Mouse (Mus musculus): ENCODE data around the gene Kalrn. TPM values are rescaled to one million over a fixed set of nuclear protein-coding genes. Genes with fewer than 3 reads are reported as not detected.

Gene Kalrn
- polyA plus RNA-seq, 1 experiment: 0.15 TPM

DNA sequence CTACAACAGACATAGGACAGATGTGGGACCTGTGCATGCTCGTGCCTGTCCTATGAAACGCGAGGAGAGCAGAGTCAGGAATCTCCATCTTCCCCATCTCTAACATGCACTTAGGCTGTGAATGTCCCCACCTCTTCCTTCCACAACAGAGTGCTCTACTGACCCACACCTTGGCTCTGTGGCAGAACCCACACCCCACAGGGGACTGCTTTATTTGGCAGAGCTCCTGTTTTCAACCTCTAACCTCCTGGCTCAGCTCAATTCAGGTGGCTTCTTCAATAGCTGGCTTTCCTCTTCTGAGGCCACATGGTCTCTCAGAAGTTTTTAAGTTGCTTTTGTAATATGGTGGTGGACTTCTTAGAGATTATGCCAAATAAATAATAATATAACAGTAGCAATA lies 567.3 kb downstream of the Kalrn start:
- H3K36me3 ChIP-seq (ENCODE audit: control insufficient read depth): no peaks in the 10 kb centered on the region
- no peak for TF ChIP-seq TAL1 (IDR thresholded peaks at IDR 0.05; ENCODE audit: low read length)
- H3K27me3 ChIP-seq (ENCODE audit: control insufficient read depth): no peaks in the 10 kb centered on the region
- H3K4me3 ChIP-seq (replicated peaks): no peak overlapping the region
- peaks cover 4% of the 10 kb centered on the region; the same call in 1 of the 2 replicates for H3K9me3 ChIP-seq (ENCODE audit: control insufficient read depth, low read length)
- peaks cover 10% of the 10 kb centered on the region for H3K4me1 ChIP-seq (ENCODE audit: control insufficient read depth)

DNA sequence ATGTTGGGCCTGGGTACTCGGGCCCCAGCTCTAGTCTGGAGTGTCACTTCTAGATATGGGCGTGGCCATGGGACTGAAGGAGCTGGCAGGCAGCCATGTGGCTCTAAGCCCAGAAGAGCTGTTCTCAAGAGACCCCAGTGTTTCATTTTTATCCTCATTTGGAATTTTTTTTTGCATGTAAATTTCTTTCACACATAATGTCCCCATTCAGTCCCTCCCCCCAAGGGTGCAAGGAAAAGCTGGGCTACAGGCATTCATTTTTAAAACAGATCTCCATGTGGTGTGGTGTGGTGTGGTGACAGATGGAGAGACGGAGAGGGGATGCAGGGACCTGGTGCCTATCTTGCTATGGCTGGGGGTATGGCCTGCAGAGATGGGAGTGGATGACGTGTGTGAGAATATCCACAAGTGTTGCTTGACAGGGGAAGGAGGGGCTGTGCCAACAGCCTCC lies 569.2 kb downstream of the Kalrn start:
- Histone ChIP-seq H3K9me3 (ENCODE audit: control insufficient read depth, low read length) (no peaks in the 10 kb centered on the region), H3K4me3 (replicated peaks) (no peak overlapping the region), H3K27me3 (ENCODE audit: control insufficient read depth) (no peaks in the 10 kb centered on the region), H3K4me1 (ENCODE audit: control insufficient read depth) (peaks cover 10% of the 10 kb centered on the region), H3K36me3 (ENCODE audit: control insufficient read depth) (no peaks in the 10 kb centered on the region)
- TF ChIP-seq GATA1 (IDR thresholded peaks at IDR 0.05; ENCODE audit: low read length) (no peak), TAL1 (IDR thresholded peaks at IDR 0.05; ENCODE audit: low read length) (no peak)

DNA sequence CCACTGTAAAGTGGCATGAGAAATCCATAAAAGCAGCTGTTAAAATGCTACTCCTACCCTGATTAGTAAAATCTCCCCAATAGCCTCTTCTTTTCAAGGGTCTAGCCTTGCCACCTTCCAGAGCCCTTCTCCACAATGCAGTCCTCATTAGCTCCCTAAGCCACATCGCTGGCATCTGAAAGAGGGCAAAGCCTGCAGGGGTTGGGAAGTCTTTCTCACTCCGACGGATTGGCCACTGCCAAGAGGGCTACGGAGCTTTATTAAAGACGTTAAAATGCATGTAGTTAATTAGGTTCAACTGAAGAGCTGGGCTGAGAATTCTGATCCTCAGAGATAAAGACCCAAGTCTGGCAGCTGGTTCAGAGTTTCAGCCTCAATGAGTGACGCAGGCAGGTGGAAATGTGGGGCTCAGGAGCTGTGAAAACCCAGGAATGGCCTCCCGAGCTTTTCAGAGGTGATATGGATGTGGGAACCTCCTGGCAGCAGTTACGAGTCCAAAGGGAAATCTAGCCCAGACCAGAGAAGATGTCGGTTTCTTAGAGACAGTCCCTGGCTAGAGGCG lies 569.7 kb downstream of the Kalrn start:
- TF ChIP-seq TAL1 (IDR thresholded peaks at IDR 0.05; ENCODE audit: low read length): no peak
- no peak for TF ChIP-seq GATA1 (IDR thresholded peaks at IDR 0.05; ENCODE audit: low read length)
- Histone ChIP-seq H3K36me3 (ENCODE audit: control insufficient read depth) (no peaks in the 10 kb centered on the region), H3K4me1 (ENCODE audit: control insufficient read depth) (peaks cover 10% of the 10 kb centered on the region), H3K4me3 (replicated peaks) (no peak overlapping the region), H3K27me3 (ENCODE audit: control insufficient read depth) (no peaks in the 10 kb centered on the region), H3K9me3 (ENCODE audit: control insufficient read depth, low read length) (no peaks in the 10 kb centered on the region)

DNA sequence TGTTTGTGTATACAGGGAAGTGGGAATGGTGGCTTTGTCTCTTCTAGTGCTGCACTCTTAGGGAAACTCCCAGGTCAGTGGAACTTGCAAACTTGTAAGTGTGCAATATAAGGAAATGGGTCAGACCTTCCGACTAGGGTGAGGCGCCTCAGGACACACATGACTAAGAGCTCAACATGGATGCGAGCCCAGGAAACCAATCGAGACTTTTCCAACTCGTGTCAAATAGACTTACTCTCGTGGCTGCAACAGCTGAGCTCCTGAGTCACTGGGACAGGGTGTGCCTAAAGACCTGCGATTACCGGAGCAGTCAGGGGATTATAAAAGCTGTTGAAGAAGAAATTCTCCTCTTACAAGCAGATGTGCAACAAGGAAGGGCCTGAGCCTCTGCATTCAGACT lies 572.6 kb downstream of the Kalrn start:
- TF ChIP-seq TAL1 (IDR thresholded peaks at IDR 0.05; ENCODE audit: low read length) (no peak), GATA1 (IDR thresholded peaks at IDR 0.05; ENCODE audit: low read length) (no peak)
- Histone ChIP-seq H3K4me3 (replicated peaks) (no peak overlapping the region), H3K27me3 (ENCODE audit: control insufficient read depth) (no peaks in the 10 kb centered on the region), H3K36me3 (ENCODE audit: control insufficient read depth) (no peaks in the 10 kb centered on the region), H3K4me1 (ENCODE audit: control insufficient read depth) (peaks cover 5% of the 10 kb centered on the region), H3K9me3 (ENCODE audit: control insufficient read depth, low read length) (no peaks in the 10 kb centered on the region)

DNA sequence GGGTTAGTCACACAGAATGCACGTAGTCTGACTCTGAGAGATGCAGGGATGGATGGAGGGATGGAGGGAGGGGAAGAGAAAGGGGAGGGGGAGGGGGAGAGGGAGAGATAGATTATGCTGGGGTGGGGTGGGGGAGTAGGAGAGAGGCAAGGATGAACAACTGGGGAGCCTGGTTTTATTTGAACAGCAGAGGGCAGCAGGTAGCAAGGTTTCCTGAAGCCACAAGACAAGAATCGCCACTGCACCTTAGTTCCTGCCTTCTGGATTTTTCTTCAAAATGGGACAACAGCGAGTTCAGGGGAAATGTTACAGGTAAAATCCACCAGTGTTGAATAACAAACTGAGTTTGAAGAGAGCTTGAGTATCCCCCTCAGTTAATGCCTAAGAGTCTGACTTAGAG lies 573.9 kb downstream of the Kalrn start:
- no peak overlapping the region for H3K4me3 ChIP-seq (replicated peaks)
- no peaks in the 10 kb centered on the region for H3K36me3 ChIP-seq (ENCODE audit: control insufficient read depth)
- H3K4me1 ChIP-seq (ENCODE audit: control insufficient read depth): peaks cover 5% of the 10 kb centered on the region
- H3K9me3 ChIP-seq (ENCODE audit: control insufficient read depth, low read length): no peaks in the 10 kb centered on the region
- TF ChIP-seq TAL1 (IDR thresholded peaks at IDR 0.05; ENCODE audit: low read length): no peak
- TF ChIP-seq GATA1 (IDR thresholded peaks at IDR 0.05; ENCODE audit: low read length): no peak
- no peaks in the 10 kb centered on the region for H3K27me3 ChIP-seq (ENCODE audit: control insufficient read depth)

DNA sequence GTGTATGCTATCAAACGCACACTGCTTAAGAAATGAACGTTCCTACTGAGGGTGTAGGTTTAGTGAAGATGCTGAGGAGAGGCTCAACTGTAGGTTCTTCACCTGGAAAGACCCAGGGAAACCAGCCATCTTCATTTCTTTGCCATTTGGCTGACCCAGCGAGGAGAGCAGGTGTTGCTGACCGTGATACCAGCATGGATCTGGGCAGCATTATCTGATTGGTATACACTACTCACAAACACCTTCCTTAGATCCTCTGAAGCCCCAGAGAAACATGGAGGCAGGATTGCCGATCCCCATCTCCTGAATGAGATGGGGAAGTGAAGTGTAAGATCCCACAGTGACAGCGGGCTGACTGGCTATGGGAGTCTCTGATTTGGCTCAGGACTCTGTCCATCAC lies 575.3 kb downstream of the Kalrn start:
- H3K36me3 ChIP-seq (ENCODE audit: control insufficient read depth): no peaks in the 10 kb centered on the region
- no peak for TF ChIP-seq GATA1 (IDR thresholded peaks at IDR 0.05; ENCODE audit: low read length)
- TF ChIP-seq TAL1 (IDR thresholded peaks at IDR 0.05; ENCODE audit: low read length): no peak
- no peaks in the 10 kb centered on the region for H3K9me3 ChIP-seq (ENCODE audit: control insufficient read depth, low read length)
- H3K4me1 ChIP-seq (ENCODE audit: control insufficient read depth): no peaks in the 10 kb centered on the region
- H3K4me3 ChIP-seq (replicated peaks): no peak overlapping the region
- no peaks in the 10 kb centered on the region for H3K27me3 ChIP-seq (ENCODE audit: control insufficient read depth)

DNA sequence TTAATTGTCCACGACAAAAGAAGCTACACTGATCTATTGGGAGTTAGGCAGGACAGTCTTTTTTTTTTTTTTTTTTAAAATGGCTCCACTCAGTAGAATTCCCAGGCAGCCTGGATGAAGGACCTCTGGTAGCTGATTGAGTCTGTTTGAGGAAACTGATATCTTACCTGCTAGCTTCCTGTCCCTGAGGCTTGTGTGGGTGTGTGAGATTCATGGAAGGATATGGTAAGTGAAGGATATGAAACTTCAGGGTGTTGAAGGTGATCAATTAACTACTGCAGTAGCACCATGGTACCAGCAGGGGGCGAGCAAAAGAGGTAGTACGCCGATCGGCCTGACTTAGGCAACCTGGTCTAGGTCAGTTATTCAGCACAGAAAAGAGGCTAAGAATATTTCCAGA lies 577.3 kb downstream of the Kalrn start:
- Histone ChIP-seq H3K4me3 (replicated peaks) (no peak overlapping the region), H3K36me3 (ENCODE audit: control insufficient read depth) (no peaks in the 10 kb centered on the region), H3K4me1 (ENCODE audit: control insufficient read depth) (no peaks in the 10 kb centered on the region), H3K9me3 (ENCODE audit: control insufficient read depth, low read length) (no peaks in the 10 kb centered on the region), H3K27me3 (ENCODE audit: control insufficient read depth) (no peaks in the 10 kb centered on the region)
- TF ChIP-seq TAL1 (IDR thresholded peaks at IDR 0.05; ENCODE audit: low read length): no peak
- no peak for TF ChIP-seq GATA1 (IDR thresholded peaks at IDR 0.05; ENCODE audit: low read length)

DNA sequence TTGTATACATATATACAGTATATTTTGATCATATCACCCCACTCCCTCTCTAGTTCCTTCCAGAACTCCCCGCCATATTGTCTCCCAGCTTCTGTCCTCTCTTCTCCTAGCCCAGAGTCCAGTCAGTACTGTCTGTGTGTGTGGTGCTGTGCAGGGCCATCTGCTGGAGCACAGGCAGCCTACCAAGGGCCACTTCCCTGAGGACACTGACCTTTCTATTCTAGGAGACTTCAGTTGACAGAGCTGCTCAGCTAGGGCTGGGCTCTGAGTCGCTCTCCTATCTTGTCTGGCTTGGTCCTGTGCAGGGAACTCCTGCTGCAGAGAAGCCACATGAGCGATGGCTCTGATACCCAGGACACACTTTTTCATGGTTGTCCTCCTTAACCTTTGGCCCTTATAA lies 577.8 kb downstream of the Kalrn start:
- Histone ChIP-seq H3K27me3 (ENCODE audit: control insufficient read depth) (no peaks in the 10 kb centered on the region), H3K4me1 (ENCODE audit: control insufficient read depth) (no peaks in the 10 kb centered on the region), H3K36me3 (ENCODE audit: control insufficient read depth) (no peaks in the 10 kb centered on the region), H3K4me3 (replicated peaks) (no peak overlapping the region), H3K9me3 (ENCODE audit: control insufficient read depth, low read length) (no peaks in the 10 kb centered on the region)
- TF ChIP-seq TAL1 (IDR thresholded peaks at IDR 0.05; ENCODE audit: low read length): no peak
- no peak for TF ChIP-seq GATA1 (IDR thresholded peaks at IDR 0.05; ENCODE audit: low read length)

DNA sequence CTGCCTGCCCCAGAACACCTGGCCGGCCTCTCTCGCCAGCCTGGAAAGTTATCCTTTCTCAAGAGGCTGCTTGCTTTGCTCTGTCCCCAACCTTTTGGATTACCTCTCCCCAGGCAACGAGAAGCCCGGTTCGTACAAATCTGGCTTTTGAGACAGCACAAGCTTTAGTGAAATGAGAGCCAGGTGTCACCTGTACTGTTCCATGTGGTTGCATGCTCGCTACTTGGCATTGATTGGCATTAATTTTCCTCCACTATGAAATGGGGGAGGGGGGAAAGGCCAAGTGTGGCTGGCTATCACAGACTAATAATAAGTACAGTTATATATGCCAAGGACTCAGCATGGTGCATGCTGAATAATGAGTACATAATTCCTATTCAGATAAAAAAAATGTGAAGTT lies 579.0 kb downstream of the Kalrn start:
- H3K4me3 ChIP-seq (replicated peaks): no peak overlapping the region
- H3K9me3 ChIP-seq (ENCODE audit: control insufficient read depth, low read length): no peaks in the 10 kb centered on the region
- H3K4me1 ChIP-seq (ENCODE audit: control insufficient read depth): no peaks in the 10 kb centered on the region
- no peaks in the 10 kb centered on the region for H3K27me3 ChIP-seq (ENCODE audit: control insufficient read depth)
- H3K36me3 ChIP-seq (ENCODE audit: control insufficient read depth): no peaks in the 10 kb centered on the region
- TF ChIP-seq GATA1 (IDR thresholded peaks at IDR 0.05; ENCODE audit: low read length): no peak
- no peak for TF ChIP-seq TAL1 (IDR thresholded peaks at IDR 0.05; ENCODE audit: low read length)

DNA sequence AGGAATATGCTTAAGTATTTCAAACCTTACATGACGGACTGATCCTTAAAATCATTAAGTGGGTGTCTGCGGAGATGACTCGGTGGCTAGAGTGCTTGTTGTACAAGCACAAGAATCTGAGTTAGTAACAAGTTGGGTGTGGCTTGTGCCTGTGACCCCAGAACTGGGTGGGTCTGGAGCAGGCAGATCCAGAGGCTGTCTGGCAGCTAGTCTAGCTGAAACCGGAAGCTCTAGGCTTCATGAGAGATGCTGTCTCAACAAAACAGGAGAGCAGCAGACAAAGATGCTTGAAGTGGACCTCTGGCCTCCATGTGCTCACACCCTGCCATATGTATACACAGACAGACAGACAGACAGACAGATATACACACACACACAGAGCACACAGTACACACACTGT lies 582.6 kb downstream of the Kalrn start:
- H3K4me1 ChIP-seq (ENCODE audit: control insufficient read depth): no peaks in the 10 kb centered on the region
- no peaks in the 10 kb centered on the region for H3K27me3 ChIP-seq (ENCODE audit: control insufficient read depth)
- TF ChIP-seq GATA1 (IDR thresholded peaks at IDR 0.05; ENCODE audit: low read length) (no peak), TAL1 (IDR thresholded peaks at IDR 0.05; ENCODE audit: low read length) (no peak)
- no peak overlapping the region for H3K4me3 ChIP-seq (replicated peaks)
- H3K36me3 ChIP-seq (ENCODE audit: control insufficient read depth): no peaks in the 10 kb centered on the region
- no peaks in the 10 kb centered on the region for H3K9me3 ChIP-seq (ENCODE audit: control insufficient read depth, low read length)
